Comparison of ENCODE assay signal across 3 mouse cellular contexts in the genomic region with DNA sequence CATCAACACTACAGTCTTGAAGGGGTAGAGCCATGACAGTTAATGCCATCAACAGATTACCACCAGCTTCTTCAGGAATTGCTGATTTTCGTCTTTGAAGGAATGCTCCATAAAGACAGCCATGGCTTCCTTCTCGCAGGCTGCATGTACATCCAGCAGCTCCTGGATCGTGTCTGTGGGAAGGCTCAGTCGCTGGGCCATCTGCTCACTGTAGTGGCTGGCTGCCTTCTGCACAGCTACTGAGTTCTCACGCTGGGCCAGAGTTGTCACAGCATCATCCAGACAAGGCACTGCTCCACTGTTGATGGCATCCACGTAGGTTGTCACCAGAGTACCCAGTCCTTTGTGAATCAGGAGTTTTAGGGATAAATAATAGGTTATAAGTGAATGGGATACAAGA. TPM values are rescaled to one million over a fixed set of nuclear protein-coding genes. Genes with fewer than 3 reads are reported as not detected.
"Had no signal": no experiment of that assay in that cellular context is flagged by ENCODE, and none has a peak within 500 bp of the region (broad histone marks: within the 10 kb centered on the region; RNA-seq: fewer than 3 reads in every experiment).

No protein-coding gene starts in this region.

RNA-seq across cellular contexts. Expression of gene Gbp8, which starts 17.6 kb away (rescaled TPM):
- total RNA-seq: left cerebral cortex, adult 2 months had no signal
- polyA plus RNA-seq: limb, embryonic 10.5 days; neural tube, embryonic 14.5 days had no signal
